ENCODE assay signal across 8 mouse cellular contexts in the genomic region with DNA sequence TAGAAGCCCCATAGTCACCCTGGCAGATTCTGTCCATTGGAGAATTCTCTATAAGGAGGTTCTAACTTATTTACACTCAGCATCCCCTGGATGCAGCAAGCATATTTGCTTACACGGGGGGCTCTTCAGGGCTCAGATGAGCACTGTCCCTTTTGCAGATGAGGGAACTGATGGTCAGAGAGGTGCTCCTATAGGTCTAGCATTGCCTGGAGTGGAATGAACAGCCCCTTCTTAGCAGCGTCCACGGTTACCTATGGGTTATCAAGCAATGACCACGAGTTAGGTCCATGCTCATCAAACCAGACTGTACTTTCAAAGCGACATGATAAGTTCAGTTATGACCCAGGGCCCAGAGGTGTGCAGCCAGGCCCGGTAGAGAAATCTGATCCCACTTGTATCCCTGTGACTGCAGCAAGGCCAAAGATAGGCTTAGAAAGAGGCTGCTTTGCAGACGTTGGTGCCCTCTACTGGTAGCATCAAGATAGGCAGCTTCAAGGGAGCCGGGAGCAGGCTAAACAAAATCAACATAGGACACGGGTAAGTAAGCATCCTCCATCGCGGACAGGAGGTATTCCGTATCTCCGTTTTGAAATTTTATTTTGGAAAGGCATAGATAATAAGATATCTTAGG.
DNase-seq lines count a peak whose midpoint lies in the region; ATAC-seq lines count a peak whose summit lies in the region.
"Had no signal": no experiment of that assay in that cellular context is flagged by ENCODE, and none has a peak within 500 bp of the region (broad histone marks: within the 10 kb centered on the region; RNA-seq: fewer than 3 reads in every experiment).

No protein-coding gene starts in this region.

- 0 out of 2 replicates have a peak, but pooled peaks have one; percentile 32 for ATAC-seq in embryonic facial prominence, embryonic 13.5 days (ENCODE audit: insufficient number of reproducible peaks, insufficient read depth, low FRiP score, low TSS enrichment, low read depth)

- 20% methylated on average over 13 of the region's 13 CpGs for WGBS in embryonic facial prominence, embryonic 13.5 days

- H3K9ac ChIP-seq in embryonic facial prominence, embryonic 13.5 days = no peak overlapping the region

- peak; percentile 72 for DNase-seq in Muller cell, postnatal 12 days (ENCODE audit: inconsistent ontology term)
- peak; percentile 57 to 72 for DNase-seq in adrenal gland, postnatal 36 days
- peak; percentile 71 to 79 for DNase-seq in heart, postnatal 10 days
- peak; percentile 44 to 81 for DNase-seq in layer of hippocampus, adult 18-20 months (ENCODE audit: low spot score in 2 of 2)
- peak; percentile 59 for DNase-seq in lung, postnatal 14 days
- DNase-seq in right cerebral cortex, postnatal 25 days = peak; percentile 56

- peaks cover 22% of the 10 kb centered on the region for H3K27me3 ChIP-seq in embryonic facial prominence, embryonic 13.5 days

- no peaks in the 10 kb centered on the region for H3K36me3 ChIP-seq in embryonic facial prominence, embryonic 13.5 days

- H3K4me2 ChIP-seq in embryonic facial prominence, embryonic 13.5 days = no peak overlapping the region

- H3K9me3 ChIP-seq in embryonic facial prominence, embryonic 13.5 days = no peaks in the 10 kb centered on the region

- H3K4me3 ChIP-seq in embryonic facial prominence, embryonic 13.5 days = no peak overlapping the region

- 0 out of 2 replicates have a peak, but pooled peaks cover 3% of the 10 kb centered on the region for H3K4me1 ChIP-seq in embryonic facial prominence, embryonic 13.5 days

- intact Hi-C loops in heart, postnatal 10 days (cut with DNase I) = loop anchor here (1.0 to 5.0 kb wide), 3 partner anchors 76 to 322 kb away; no protein-coding TSS in a partner anchor

- H3K27ac ChIP-seq in embryonic facial prominence, embryonic 13.5 days = no peak overlapping the region
- H3K27ac ChIP-seq: macrophage had no signal
